Mouse (Mus musculus) bone marrow, adult 2 months (tissue): ENCODE data around the gene Cops7a.

Source experiments
- CTCF ChIP-seq: fragments of 200-500 bp; IDR thresholded peaks from 2 replicates; pipeline ENCODE4 v1.5.1; 2011; ENCODE audit warnings: low read length, control low read depth; ENCODE audit not compliant: control insufficient read depth, insufficient read depth
- POLR2A ChIP-seq: fragments of 200-500 bp; IDR thresholded peaks from 2 replicates; pipeline ENCODE4 v1.6.1; 2011; ENCODE audit warnings: low read depth, mild to moderate bottlenecking, control low read depth, low read length, borderline replicate concordance; ENCODE audit not compliant: control insufficient read depth

GRCm38 (mm10) chr6:124995246-124995645 lies 29.9 kb upstream of the Cops7a start:
- TF ChIP-seq POLR2A (no peak), CTCF (no peak)
